Mouse (Mus musculus): ENCODE measurements around the gene Cacnb1. TPM values are rescaled to one million over a fixed set of nuclear protein-coding genes. Genes with fewer than 3 reads are reported as not detected.

Gene Cacnb1
- polyA plus RNA-seq, 1 experiment from 2014 or later: 37.1 TPM

DNA sequence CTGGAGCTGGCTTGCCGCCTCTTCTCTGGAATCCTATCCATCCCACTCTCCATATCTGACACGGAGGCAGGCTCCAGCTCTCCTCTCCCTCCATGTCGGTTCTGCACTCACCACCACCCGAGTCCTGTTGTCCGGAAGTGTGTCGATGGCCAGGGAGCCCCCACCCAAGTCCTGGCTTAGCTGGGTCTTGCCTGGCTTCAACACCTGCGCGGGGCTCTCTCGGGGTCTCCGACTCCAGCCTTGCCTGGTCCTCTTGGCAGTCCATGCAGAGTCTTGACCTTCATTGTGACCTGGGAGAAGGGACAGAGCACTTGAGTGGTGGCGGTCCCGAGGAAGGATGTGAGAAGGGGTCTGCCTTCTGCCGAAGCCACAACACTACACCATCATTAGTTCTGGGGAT is 44.4 kb downstream of the Cacnb1 start:
- H3K9me3 ChIP-seq (ENCODE audit: control insufficient read depth, low read length): no peaks in the 10 kb centered on the region
- H3K36me3 ChIP-seq (ENCODE audit: control insufficient read depth, insufficient read depth, low read length): no peaks in the 10 kb centered on the region
- no peak overlapping the region for H3K9ac ChIP-seq (replicated peaks; ENCODE audit: low read depth, low read length)
- 90% methylated on average over 13 of the region's 13 CpGs for WGBS
- no peak for ATAC-seq (ENCODE audit: low read depth)
- H3K4me2 ChIP-seq (ENCODE audit: low read depth, low read length): no peak overlapping the region
- H3K27me3 ChIP-seq (ENCODE audit: control insufficient read depth, insufficient read depth, low read length): no peaks in the 10 kb centered on the region
- no peaks in the 10 kb centered on the region for H3K4me1 ChIP-seq (ENCODE audit: control insufficient read depth, insufficient read depth, low read length)
- H3K4me3 ChIP-seq (ENCODE audit: low read depth, low read length): no peak overlapping the region
- H3K27ac ChIP-seq (ENCODE audit: low read depth, low read length): no peak overlapping the region

DNA sequence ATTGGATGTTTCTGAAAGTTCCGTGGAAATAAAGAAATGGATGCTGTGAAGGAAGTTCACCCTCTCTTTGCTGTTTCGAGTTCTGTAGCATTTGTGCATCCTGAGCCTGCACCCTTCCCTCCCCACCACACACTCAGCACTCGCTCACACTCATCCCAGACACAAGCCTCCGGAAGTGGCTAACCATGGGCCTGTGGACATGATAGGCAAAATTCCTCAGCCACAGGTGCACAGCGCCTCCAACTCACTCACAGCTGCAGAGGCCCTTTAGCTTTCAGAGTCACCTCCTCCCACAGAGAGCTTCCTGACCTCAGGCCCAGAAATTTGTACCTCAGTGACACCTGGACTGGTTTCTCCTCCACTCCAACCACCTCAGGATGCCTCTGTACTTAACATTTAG is 45.0 kb downstream of the Cacnb1 start:
- H3K4me1 ChIP-seq (ENCODE audit: control insufficient read depth, insufficient read depth, low read length): no peaks in the 10 kb centered on the region
- 86% methylated on average over 5 of the region's 5 CpGs for WGBS
- no peaks in the 10 kb centered on the region for H3K27me3 ChIP-seq (ENCODE audit: control insufficient read depth, insufficient read depth, low read length)
- H3K9ac ChIP-seq (replicated peaks; ENCODE audit: low read depth, low read length): no peak overlapping the region
- no peak overlapping the region for H3K4me2 ChIP-seq (ENCODE audit: low read depth, low read length)
- no peak overlapping the region for H3K4me3 ChIP-seq (ENCODE audit: low read depth, low read length)
- H3K9me3 ChIP-seq (ENCODE audit: control insufficient read depth, low read length): no peaks in the 10 kb centered on the region
- H3K36me3 ChIP-seq (ENCODE audit: control insufficient read depth, insufficient read depth, low read length): no peaks in the 10 kb centered on the region
- no peak overlapping the region for H3K27ac ChIP-seq (ENCODE audit: low read depth, low read length)
- no peak for ATAC-seq (ENCODE audit: low read depth)

DNA sequence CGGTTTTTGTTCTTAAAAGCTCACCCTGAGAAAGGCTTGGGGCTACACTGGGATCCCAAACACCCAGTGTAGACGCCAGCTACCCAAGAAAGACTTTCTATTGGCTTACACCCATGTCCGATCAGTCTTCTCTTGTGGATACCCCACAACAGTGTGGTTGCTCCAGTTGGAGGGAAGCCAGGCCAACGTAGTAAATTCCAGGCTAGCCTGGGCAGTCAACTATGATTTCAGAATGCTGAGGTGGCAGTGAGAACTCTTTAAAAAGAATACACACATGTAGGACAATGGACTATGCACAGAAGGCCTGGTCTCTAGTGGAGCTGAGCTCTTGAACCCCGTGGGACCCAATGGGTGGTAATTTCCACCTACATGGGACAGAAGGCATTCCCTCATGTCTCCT is 48.1 kb downstream of the Cacnb1 start:
- Histone ChIP-seq H3K9ac (replicated peaks; ENCODE audit: low read depth, low read length) (no peak overlapping the region), H3K27ac (ENCODE audit: low read depth, low read length) (no peak overlapping the region), H3K4me2 (ENCODE audit: low read depth, low read length) (no peak overlapping the region), H3K4me1 (ENCODE audit: control insufficient read depth, insufficient read depth, low read length) (no peaks in the 10 kb centered on the region), H3K36me3 (ENCODE audit: control insufficient read depth, insufficient read depth, low read length) (no peaks in the 10 kb centered on the region), H3K4me3 (ENCODE audit: low read depth, low read length) (no peak overlapping the region), H3K27me3 (ENCODE audit: control insufficient read depth, insufficient read depth, low read length) (no peaks in the 10 kb centered on the region), H3K9me3 (ENCODE audit: control insufficient read depth, low read length) (no peaks in the 10 kb centered on the region)
- WGBS: 83% methylated on average over 5 of the region's 5 CpGs
- ATAC-seq (ENCODE audit: low read depth): no peak

DNA sequence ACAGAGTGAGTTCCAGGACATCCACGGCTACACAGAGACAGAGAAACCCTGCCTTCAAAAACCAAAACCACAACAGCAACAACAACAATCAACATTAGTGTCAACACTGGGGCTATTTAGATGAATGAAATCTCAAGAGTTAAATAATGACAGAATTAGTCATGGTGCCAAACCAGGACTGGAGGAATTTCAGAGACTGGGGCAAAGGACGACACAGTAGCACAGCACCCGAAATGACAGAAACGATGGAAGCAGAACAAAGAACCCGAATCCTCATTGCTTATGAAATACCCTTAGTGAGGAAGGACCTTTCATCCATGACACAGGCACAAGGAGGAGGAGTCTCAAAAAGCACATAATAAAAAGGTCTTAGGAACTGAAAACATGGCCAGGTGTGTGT is 48.7 kb downstream of the Cacnb1 start:
- Histone ChIP-seq H3K27ac (ENCODE audit: low read depth, low read length) (no peak overlapping the region), H3K36me3 (ENCODE audit: control insufficient read depth, insufficient read depth, low read length) (no peaks in the 10 kb centered on the region), H3K9me3 (ENCODE audit: control insufficient read depth, low read length) (no peaks in the 10 kb centered on the region), H3K27me3 (ENCODE audit: control insufficient read depth, insufficient read depth, low read length) (no peaks in the 10 kb centered on the region), H3K4me2 (ENCODE audit: low read depth, low read length) (no peak overlapping the region), H3K4me3 (ENCODE audit: low read depth, low read length) (no peak overlapping the region), H3K4me1 (ENCODE audit: control insufficient read depth, insufficient read depth, low read length) (no peaks in the 10 kb centered on the region), H3K9ac (replicated peaks; ENCODE audit: low read depth, low read length) (no peak overlapping the region)
- no peak for ATAC-seq (ENCODE audit: low read depth)
- WGBS: 90% methylated on average over 5 of the region's 5 CpGs

DNA sequence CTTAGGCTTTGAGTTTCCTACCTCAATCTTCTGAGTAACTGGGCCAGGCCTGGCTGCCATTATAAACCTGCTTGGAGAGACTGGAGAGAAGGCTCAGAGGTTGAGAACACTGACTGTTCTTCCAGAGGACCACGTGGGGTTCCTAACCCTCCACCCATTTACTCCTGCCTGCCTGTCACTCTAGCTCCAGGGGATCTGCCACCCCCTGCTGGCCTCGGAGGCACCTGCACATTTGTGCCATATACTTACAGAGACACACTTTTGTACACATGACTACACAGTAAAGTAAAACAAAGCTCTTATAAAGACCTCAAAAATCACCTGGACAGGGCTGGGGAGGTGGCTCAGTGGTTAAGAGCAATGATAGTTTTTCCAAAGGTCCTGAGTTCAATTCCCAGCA is 50.4 kb downstream of the Cacnb1 start:
- no peak overlapping the region for H3K27ac ChIP-seq (ENCODE audit: low read depth, low read length)
- 67% methylated on average over 2 of the region's 2 CpGs for WGBS
- H3K4me3 ChIP-seq (ENCODE audit: low read depth, low read length): no peak overlapping the region
- no peak overlapping the region for H3K9ac ChIP-seq (replicated peaks; ENCODE audit: low read depth, low read length)
- no peaks in the 10 kb centered on the region for H3K9me3 ChIP-seq (ENCODE audit: control insufficient read depth, low read length)
- no peaks in the 10 kb centered on the region for H3K4me1 ChIP-seq (ENCODE audit: control insufficient read depth, insufficient read depth, low read length)
- H3K27me3 ChIP-seq (ENCODE audit: control insufficient read depth, insufficient read depth, low read length): no peaks in the 10 kb centered on the region
- H3K36me3 ChIP-seq (ENCODE audit: control insufficient read depth, insufficient read depth, low read length): no peaks in the 10 kb centered on the region
- H3K4me2 ChIP-seq (ENCODE audit: low read depth, low read length): no peak overlapping the region
- ATAC-seq (ENCODE audit: low read depth): no peak

DNA sequence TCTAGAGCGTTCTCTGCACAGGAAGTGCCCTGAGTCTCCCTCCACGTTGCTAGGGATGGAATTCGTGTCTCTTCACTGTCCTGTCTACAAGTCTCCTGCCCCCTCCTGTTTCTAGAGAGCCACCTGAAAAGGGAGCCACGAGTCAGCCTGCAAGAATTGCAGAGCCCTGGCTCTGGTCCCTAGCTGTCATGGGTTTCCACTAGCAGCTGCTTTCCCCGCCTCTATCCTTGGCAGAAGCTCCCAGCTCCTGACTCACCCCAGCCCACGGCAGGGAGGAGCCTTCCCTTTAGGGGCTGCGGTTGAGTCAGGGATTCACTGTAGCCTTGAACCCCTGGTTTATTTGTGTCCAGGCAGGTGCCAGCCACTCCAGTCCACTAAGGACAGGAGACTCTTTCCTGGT is 51.6 kb downstream of the Cacnb1 start:
- H3K4me3 ChIP-seq (ENCODE audit: low read depth, low read length): no peak overlapping the region
- no peaks in the 10 kb centered on the region for H3K36me3 ChIP-seq (ENCODE audit: control insufficient read depth, insufficient read depth, low read length)
- ATAC-seq (ENCODE audit: low read depth): no peak
- no peak overlapping the region for H3K4me2 ChIP-seq (ENCODE audit: low read depth, low read length)
- WGBS: 45% methylated on average over 7 of the region's 7 CpGs
- no peak overlapping the region for H3K9ac ChIP-seq (replicated peaks; ENCODE audit: low read depth, low read length)
- H3K27ac ChIP-seq (ENCODE audit: low read depth, low read length): no peak overlapping the region
- H3K4me1 ChIP-seq (ENCODE audit: control insufficient read depth, insufficient read depth, low read length): no peaks in the 10 kb centered on the region
- no peaks in the 10 kb centered on the region for H3K9me3 ChIP-seq (ENCODE audit: control insufficient read depth, low read length)
- H3K27me3 ChIP-seq (ENCODE audit: control insufficient read depth, insufficient read depth, low read length): no peaks in the 10 kb centered on the region

- no peak overlapping the region for H3K27ac ChIP-seq (ENCODE audit: low read depth, low read length)
- H3K36me3 ChIP-seq (ENCODE audit: control insufficient read depth, insufficient read depth, low read length): no peaks in the 10 kb centered on the region
- H3K4me1 ChIP-seq (ENCODE audit: control insufficient read depth, insufficient read depth, low read length): no peaks in the 10 kb centered on the region
- H3K27me3 ChIP-seq (ENCODE audit: control insufficient read depth, insufficient read depth, low read length): no peaks in the 10 kb centered on the region
- no peak overlapping the region for H3K9ac ChIP-seq (replicated peaks; ENCODE audit: low read depth, low read length)
- H3K4me3 ChIP-seq (ENCODE audit: low read depth, low read length): no peak overlapping the region
- ATAC-seq (ENCODE audit: low read depth): no peak
- no peak overlapping the region for H3K4me2 ChIP-seq (ENCODE audit: low read depth, low read length)
- 86% methylated on average over 7 of the region's 7 CpGs for WGBS
- H3K9me3 ChIP-seq (ENCODE audit: control insufficient read depth, low read length): no peaks in the 10 kb centered on the region
Measured at GRCm38 (mm10) chr11:97970771-97971170, 52.1 kb downstream of the Cacnb1 start.

GRCm38 (mm10) chr11:97968385-97968784 is 54.4 kb downstream of the Cacnb1 start:
- Histone ChIP-seq H3K27ac (ENCODE audit: low read depth, low read length) (no peak overlapping the region), H3K4me3 (ENCODE audit: low read depth, low read length) (no peak overlapping the region), H3K27me3 (ENCODE audit: control insufficient read depth, insufficient read depth, low read length) (no peaks in the 10 kb centered on the region), H3K4me1 (ENCODE audit: control insufficient read depth, insufficient read depth, low read length) (no peaks in the 10 kb centered on the region), H3K9me3 (ENCODE audit: control insufficient read depth, low read length) (no peaks in the 10 kb centered on the region), H3K36me3 (ENCODE audit: control insufficient read depth, insufficient read depth, low read length) (no peaks in the 10 kb centered on the region), H3K4me2 (ENCODE audit: low read depth, low read length) (no peak overlapping the region), H3K9ac (replicated peaks; ENCODE audit: low read depth, low read length) (no peak overlapping the region)
- 91% methylated on average over 5 of the region's 5 CpGs for WGBS
- ATAC-seq (ENCODE audit: low read depth): no peak

GRCm38 (mm10) chr11:97967114-97967513 is 55.7 kb downstream of the Cacnb1 start:
- no peak for ATAC-seq (ENCODE audit: low read depth)
- Histone ChIP-seq H3K27ac (ENCODE audit: low read depth, low read length) (no peak overlapping the region), H3K36me3 (ENCODE audit: control insufficient read depth, insufficient read depth, low read length) (no peaks in the 10 kb centered on the region), H3K27me3 (ENCODE audit: control insufficient read depth, insufficient read depth, low read length) (no peaks in the 10 kb centered on the region), H3K9me3 (ENCODE audit: control insufficient read depth, low read length) (no peaks in the 10 kb centered on the region), H3K4me2 (ENCODE audit: low read depth, low read length) (no peak overlapping the region), H3K4me3 (ENCODE audit: low read depth, low read length) (no peak overlapping the region), H3K9ac (replicated peaks; ENCODE audit: low read depth, low read length) (no peak overlapping the region), H3K4me1 (ENCODE audit: control insufficient read depth, insufficient read depth, low read length) (no peaks in the 10 kb centered on the region)
- 47% methylated on average over 2 of the region's 2 CpGs for WGBS

GRCm38 (mm10) chr11:97960907-97961306 is 61.9 kb downstream of the Cacnb1 start:
- Histone ChIP-seq H3K4me3 (ENCODE audit: low read depth, low read length) (no peak overlapping the region), H3K9me3 (ENCODE audit: control insufficient read depth, low read length) (no peaks in the 10 kb centered on the region), H3K4me1 (ENCODE audit: control insufficient read depth, insufficient read depth, low read length) (no peaks in the 10 kb centered on the region; the same call in 1 of the 2 replicates), H3K36me3 (ENCODE audit: control insufficient read depth, insufficient read depth, low read length) (no peaks in the 10 kb centered on the region), H3K27me3 (ENCODE audit: control insufficient read depth, insufficient read depth, low read length) (no peaks in the 10 kb centered on the region), H3K4me2 (ENCODE audit: low read depth, low read length) (no peak overlapping the region), H3K9ac (replicated peaks; ENCODE audit: low read depth, low read length) (no peak overlapping the region), H3K27ac (ENCODE audit: low read depth, low read length) (no peak overlapping the region)
- 81% methylated on average over 1 of the region's 1 CpGs for WGBS
- no peak for ATAC-seq (ENCODE audit: low read depth)

Measured in neural tube, embryonic 14.5 days (tissue).